Mouse (Mus musculus) spleen, adult 2 months (tissue): ENCODE measurements around the gene Fmnl1. TPM values are rescaled to one million over a fixed set of nuclear protein-coding genes. Genes with fewer than 3 reads are reported as not detected.

Experiments
- DNase-seq, 2 experiments: peaks; one replicate each; pipeline versions ENCODE4 v3.0.0 to v3.0.0-alpha.2; 2012 to 2021; ENCODE audit warnings: low spot score in 2 of 2, low read depth in 1 of 2
- H3K27ac ChIP-seq: fragments of 200-500 bp; 2 replicates; pipeline ENCODE4 v1.5.1; 2012; ENCODE audit warnings: low read length, inconsistent platforms; ENCODE audit not compliant: insufficient read depth
- H3K27me3 ChIP-seq: fragments of 200-500 bp; 2 replicates; pipeline ENCODE4 v1.6.1; 2012; ENCODE audit warnings: mild to moderate bottlenecking, moderate library complexity, low read length, inconsistent platforms; ENCODE audit not compliant: control insufficient read depth, insufficient read depth
- H3K36me3 ChIP-seq: fragments of 200-500 bp; 2 replicates; pipeline ENCODE4 v1.6.1; 2012; ENCODE audit warnings: mild to moderate bottlenecking, low read length, inconsistent platforms; ENCODE audit not compliant: control insufficient read depth, insufficient read depth
- H3K4me1 ChIP-seq: fragments of 200-500 bp; 2 replicates; pipeline ENCODE4 v1.6.1; 2011; ENCODE audit warnings: inconsistent platforms; ENCODE audit not compliant: control insufficient read depth, insufficient read depth, insufficient read length
- H3K4me3 ChIP-seq: fragments of 200-500 bp; 2 replicates; pipeline ENCODE4 v1.5.1; 2011; ENCODE audit warnings: mild to moderate bottlenecking, inconsistent platforms; ENCODE audit not compliant: insufficient read depth, insufficient read length; ENCODE audit errors: extremely low read depth
- CTCF ChIP-seq: fragments of 200-500 bp; IDR thresholded peaks from 2 replicates; pipeline ENCODE4 v1.5.1; 2011; ENCODE audit warnings: mild to moderate bottlenecking, inconsistent platforms; ENCODE audit not compliant: insufficient read depth, insufficient read length, insufficient replicate concordance; ENCODE audit errors: extremely low read depth
- POLR2A ChIP-seq: fragments of 200-500 bp; IDR thresholded peaks from 2 replicates; pipeline ENCODE4 v1.6.1; 2011; ENCODE audit warnings: low read depth, low read length, inconsistent platforms
- WGBS: fragments of 180-500 bp; shearing (Covaris S2); methylation state at CpG from one replicate; pipeline ENCODE4 v1.1.7; 2018; 5-methylcytosine and 5-hydroxymethylcytosine counted together
- polyA plus RNA-seq: library from polyadenylated mRNA; depleted of rRNA; stranded (reverse); fragments of >200 nt; gene quantifications from 2 replicates; pipeline ENCODE4 v1.2.3, GENCODE M21; 2012

The Fmnl1 gene
- polyA plus RNA-seq, 1 experiment = 137 TPM

- WGBS = 10% methylated on average over 9 of the region's 9 CpGs
- Histone ChIP-seq H3K4me3 (peak overlapping the region; percentile 97), H3K4me1 (peaks cover 19% of the 10 kb centered on the region; the same call in 1 of the 2 replicates), H3K36me3 (0 out of 2 replicates have a peak, but pooled peaks cover 1% of the 10 kb centered on the region), H3K27me3 (no peaks in the 10 kb centered on the region), H3K27ac (peak overlapping the region; percentile 99)
- peak in 1 of 2 experiments; percentile 42 for DNase-seq
- TF ChIP-seq POLR2A (peak; percentile 26), CTCF (no peak)
These were observed 940 bp downstream of the Fmnl1 start for GRCm38 (mm10) chr11:103171703-103172391.

- WGBS = 10% methylated on average over 6 of the region's 6 CpGs
- Histone ChIP-seq H3K4me3 (peak overlapping the region; percentile 97), H3K4me1 (peaks cover 25% of the 10 kb centered on the region; the same call in 1 of the 2 replicates), H3K27me3 (no peaks in the 10 kb centered on the region), H3K27ac (peak overlapping the region; percentile 99), H3K36me3 (0 out of 2 replicates have a peak, but pooled peaks cover 3% of the 10 kb centered on the region)
- no peak for DNase-seq
- TF ChIP-seq POLR2A (no peak), CTCF (no peak)
These were observed 1.6 kb downstream of the Fmnl1 start for GRCm38 (mm10) chr11:103172392-103173040.

GRCm38 (mm10) chr11:103173041-103173770 lies 2.3 kb downstream of the Fmnl1 start:
- Histone ChIP-seq H3K4me1 (peaks cover 31% of the 10 kb centered on the region), H3K27me3 (no peaks in the 10 kb centered on the region), H3K36me3 (0 out of 2 replicates have a peak, but pooled peaks cover 3% of the 10 kb centered on the region), H3K27ac (peak overlapping the region; percentile 99), H3K4me3 (peak overlapping the region; percentile 47)
- WGBS = 43% methylated on average over 7 of the region's 7 CpGs
- TF ChIP-seq CTCF (no peak), POLR2A (no peak)
- DNase-seq = no peak

GRCm38 (mm10) chr11:103173771-103174344 lies 3.0 kb downstream of the Fmnl1 start:
- TF ChIP-seq POLR2A (no peak), CTCF (no peak)
- 40% methylated on average over 11 of the region's 11 CpGs for WGBS
- Histone ChIP-seq H3K27ac (peak overlapping the region; percentile 99), H3K4me3 (peak overlapping the region; percentile 47), H3K36me3 (0 out of 2 replicates have a peak, but pooled peaks cover 3% of the 10 kb centered on the region), H3K27me3 (no peaks in the 10 kb centered on the region), H3K4me1 (peaks cover 33% of the 10 kb centered on the region)
- no peak for DNase-seq

GRCm38 (mm10) chr11:103174411-103174832 lies 3.5 kb downstream of the Fmnl1 start:
- 13% methylated on average over 5 of the region's 5 CpGs for WGBS
- Histone ChIP-seq H3K4me3 (peak overlapping the region; percentile 47), H3K4me1 (peaks cover 33% of the 10 kb centered on the region), H3K27ac (peak overlapping the region; percentile 99), H3K36me3 (peaks cover 4% of the 10 kb centered on the region; the same call in 1 of the 2 replicates), H3K27me3 (no peaks in the 10 kb centered on the region)
- DNase-seq = no peak
- TF ChIP-seq CTCF = no peak
- no peak for TF ChIP-seq POLR2A

GRCm38 (mm10) chr11:103174891-103175391 lies 4.0 kb downstream of the Fmnl1 start:
- WGBS = 9% methylated on average over 8 of the region's 8 CpGs
- no peaks in the 10 kb centered on the region for H3K27me3 ChIP-seq
- peak overlapping the region; percentile 99 for H3K27ac ChIP-seq
- peak; percentile 87 to 95 for DNase-seq
- peak overlapping the region; percentile 47; the same call in 1 of the 2 replicates for H3K4me3 ChIP-seq
- peaks cover 33% of the 10 kb centered on the region for H3K4me1 ChIP-seq
- peaks cover 9% of the 10 kb centered on the region for H3K36me3 ChIP-seq
- TF ChIP-seq CTCF (no peak), POLR2A (peak; percentile 25)
